7 mouse cellular contexts compared by ENCODE assay signal in the genomic region with DNA sequence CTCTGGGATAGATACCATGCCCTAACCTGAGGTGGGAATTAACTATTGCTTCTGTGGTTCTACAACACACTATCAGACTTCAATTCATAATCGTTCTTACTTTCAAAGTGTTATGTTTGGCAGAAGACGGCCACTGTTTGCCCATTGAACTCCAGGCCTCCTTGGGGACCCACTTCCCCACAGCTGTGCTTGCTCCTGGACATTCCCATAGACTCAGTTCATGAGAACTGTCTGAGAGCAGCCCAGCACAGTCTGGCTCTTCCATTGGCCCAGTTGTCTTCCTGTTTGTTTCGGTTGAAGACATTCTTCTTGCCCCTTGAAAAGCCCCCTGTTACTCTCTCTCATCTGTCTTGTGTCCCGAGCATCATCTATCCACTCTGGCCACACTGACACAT.
"Had no signal": no experiment of that assay in that cellular context is flagged by ENCODE, and none has a peak within 500 bp of the region (broad histone marks: within the 10 kb centered on the region; RNA-seq: fewer than 3 reads in every experiment).

No protein-coding gene starts in this region.

- H3K27me3 ChIP-seq: midbrain, embryonic 13.5 days; midbrain, embryonic 15.5 days; neural tube, embryonic 12.5 days had no signal

- H3K9me3 ChIP-seq: lung, embryonic 15.5 days; megakaryocyte, embryonic 14.5 days; midbrain, embryonic 13.5 days; midbrain, embryonic 15.5 days; neural tube, embryonic 12.5 days had no signal

- H3K4me2 ChIP-seq: lung, embryonic 15.5 days; midbrain, embryonic 11.5 days had no signal

- H3K9ac ChIP-seq: lung, embryonic 15.5 days; midbrain, embryonic 13.5 days; midbrain, embryonic 15.5 days; neural tube, embryonic 12.5 days had no signal

- H3K27ac ChIP-seq: lung, embryonic 15.5 days; macrophage; midbrain, embryonic 13.5 days; midbrain, embryonic 15.5 days; neural tube, embryonic 12.5 days had no signal

- H3K4me3 ChIP-seq: lung, embryonic 15.5 days; midbrain, embryonic 13.5 days; midbrain, embryonic 15.5 days; neural tube, embryonic 12.5 days had no signal

- H3K36me3 ChIP-seq: midbrain, embryonic 13.5 days; midbrain, embryonic 15.5 days; neural tube, embryonic 12.5 days had no signal

- H3K4me1 ChIP-seq: lung, embryonic 15.5 days; midbrain, embryonic 15.5 days had no signal
